Mouse (Mus musculus): Measurements from ENCODE around the gene Cfl1. TPM values are rescaled to one million over a fixed set of nuclear protein-coding genes. Genes with fewer than 3 reads are reported as not detected.

Gene Cfl1
- polyA plus RNA-seq, 1 experiment from 2014 or later: 3,114 TPM

GRCm38 (mm10) chr19:5474281-5475068 is 15.8 kb upstream of the Cfl1 start:
- WGBS: 2% methylated on average over 54 of the region's 68 CpGs
- Histone ChIP-seq H3K9me3 (ENCODE audit: control insufficient read depth, low read length) (no peaks in the 10 kb centered on the region), H3K4me3 (ENCODE audit: low read length) (peak overlapping the region; percentile 66), H3K4me1 (ENCODE audit: control insufficient read depth, insufficient read depth, low read length) (peaks cover 20% of the 10 kb centered on the region; the same call in 1 of the 2 replicates), H3K27me3 (ENCODE audit: control insufficient read depth, insufficient read depth, low read length) (no peaks in the 10 kb centered on the region), H3K9ac (ENCODE audit: low read depth, low read length) (peak overlapping the region; percentile 86), H3K4me2 (replicated peaks; ENCODE audit: low read depth, low read length) (peak overlapping the region; percentile 78), H3K36me3 (ENCODE audit: control insufficient read depth, insufficient read depth, low read length) (peaks cover 26% of the 10 kb centered on the region; the same call in 1 of the 2 replicates), H3K27ac (ENCODE audit: low read depth, low read length) (peak overlapping the region; percentile 91)
- ATAC-seq (ENCODE audit: low FRiP score, low TSS enrichment): peak; percentile 65

DNA sequence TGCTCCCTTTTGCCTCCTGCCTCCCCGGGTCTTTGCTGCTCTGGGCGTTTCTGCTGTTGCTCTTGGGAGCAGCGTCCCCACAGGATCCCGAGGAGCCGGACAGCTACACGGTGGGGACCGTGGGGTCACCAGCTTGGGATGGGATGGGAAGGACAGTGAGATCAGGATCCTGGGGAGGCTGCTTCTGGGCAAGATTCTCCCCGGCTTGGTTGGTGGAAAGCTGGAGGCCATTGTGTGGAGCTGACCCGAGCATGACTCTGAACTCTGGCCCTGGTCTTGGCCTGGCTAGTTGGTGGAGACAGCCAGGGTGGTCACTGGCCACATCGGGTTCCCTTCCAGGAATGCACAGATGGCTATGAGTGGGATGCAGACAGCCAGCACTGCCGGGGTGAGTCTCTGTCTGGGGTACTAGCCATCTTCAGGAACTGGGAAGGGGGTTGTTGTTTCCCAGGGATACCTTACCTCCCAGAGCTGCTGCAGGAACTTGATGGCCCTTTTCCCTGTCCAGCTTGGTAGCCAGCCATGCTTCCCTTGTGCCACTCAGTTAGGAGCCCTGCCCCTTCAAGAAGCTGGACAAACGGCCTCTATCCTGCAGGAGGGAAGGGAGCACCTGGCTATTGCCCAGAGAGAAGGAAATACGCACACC is 15.1 kb upstream of the Cfl1 start:
- Histone ChIP-seq H3K27me3 (ENCODE audit: control insufficient read depth, insufficient read depth, low read length) (no peaks in the 10 kb centered on the region), H3K4me1 (ENCODE audit: control insufficient read depth, insufficient read depth, low read length) (peaks cover 20% of the 10 kb centered on the region; the same call in 1 of the 2 replicates), H3K9me3 (ENCODE audit: control insufficient read depth, low read length) (no peaks in the 10 kb centered on the region), H3K4me3 (ENCODE audit: low read length) (peak overlapping the region; percentile 66), H3K36me3 (ENCODE audit: control insufficient read depth, insufficient read depth, low read length) (peaks cover 32% of the 10 kb centered on the region), H3K27ac (ENCODE audit: low read depth, low read length) (peak overlapping the region; percentile 91; the same call in 1 of the 2 replicates), H3K9ac (ENCODE audit: low read depth, low read length) (peak overlapping the region; percentile 86), H3K4me2 (replicated peaks; ENCODE audit: low read depth, low read length) (peak overlapping the region; percentile 78)
- 15% methylated on average over 13 of the region's 13 CpGs for WGBS
- peak; percentile 34; the same call in 1 of the 2 replicates for ATAC-seq (ENCODE audit: low FRiP score, low TSS enrichment)

GRCm38 (mm10) chr19:5477004-5477667 is 13.1 kb upstream of the Cfl1 start:
- Histone ChIP-seq H3K4me2 (replicated peaks; ENCODE audit: low read depth, low read length) (no peak overlapping the region), H3K36me3 (ENCODE audit: control insufficient read depth, insufficient read depth, low read length) (peaks cover 51% of the 10 kb centered on the region), H3K27ac (ENCODE audit: low read depth, low read length) (no peak overlapping the region), H3K9me3 (ENCODE audit: control insufficient read depth, low read length) (no peaks in the 10 kb centered on the region), H3K9ac (ENCODE audit: low read depth, low read length) (no peak overlapping the region), H3K4me1 (ENCODE audit: control insufficient read depth, insufficient read depth, low read length) (peaks cover 20% of the 10 kb centered on the region; the same call in 1 of the 2 replicates), H3K27me3 (ENCODE audit: control insufficient read depth, insufficient read depth, low read length) (no peaks in the 10 kb centered on the region), H3K4me3 (ENCODE audit: low read length) (no peak overlapping the region)
- no peak for ATAC-seq (ENCODE audit: low FRiP score, low TSS enrichment)
- 83% methylated on average over 10 of the region's 10 CpGs for WGBS

DNA sequence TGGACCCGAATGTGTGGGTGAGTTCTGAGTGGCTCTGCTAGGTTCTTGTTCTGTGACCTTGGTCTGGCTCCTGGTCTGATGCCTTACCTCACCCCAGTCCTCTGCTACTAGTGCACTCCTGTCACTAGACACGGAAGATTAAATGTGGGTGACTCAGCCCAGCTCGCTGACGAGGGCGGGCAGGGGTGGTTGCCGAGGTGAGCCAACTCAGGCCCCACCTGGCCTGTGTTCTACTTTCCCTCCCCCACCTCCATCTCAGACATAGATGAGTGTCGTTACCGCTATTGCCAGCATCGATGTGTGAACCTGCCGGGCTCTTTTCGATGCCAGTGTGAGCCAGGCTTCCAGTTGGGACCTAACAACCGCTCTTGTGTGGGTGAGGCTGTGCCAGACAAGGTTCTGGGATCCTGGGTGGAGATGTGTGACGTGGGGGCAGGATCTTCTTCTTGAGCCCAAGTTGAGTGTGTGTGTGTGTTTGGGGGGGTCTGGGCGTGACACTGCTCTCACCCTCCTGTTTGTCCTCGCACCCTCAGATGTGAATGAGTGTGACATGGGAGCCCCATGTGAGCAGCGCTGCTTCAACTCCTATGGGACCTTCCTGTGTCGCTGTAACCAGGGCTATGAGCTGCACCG is 12.5 kb upstream of the Cfl1 start:
- Histone ChIP-seq H3K27me3 (ENCODE audit: control insufficient read depth, insufficient read depth, low read length) (no peaks in the 10 kb centered on the region), H3K27ac (ENCODE audit: low read depth, low read length) (no peak overlapping the region), H3K4me1 (ENCODE audit: control insufficient read depth, insufficient read depth, low read length) (peaks cover 20% of the 10 kb centered on the region; the same call in 1 of the 2 replicates), H3K9me3 (ENCODE audit: control insufficient read depth, low read length) (no peaks in the 10 kb centered on the region), H3K4me2 (replicated peaks; ENCODE audit: low read depth, low read length) (no peak overlapping the region), H3K36me3 (ENCODE audit: control insufficient read depth, insufficient read depth, low read length) (peaks cover 58% of the 10 kb centered on the region), H3K4me3 (ENCODE audit: low read length) (no peak overlapping the region), H3K9ac (ENCODE audit: low read depth, low read length) (no peak overlapping the region)
- no peak for ATAC-seq (ENCODE audit: low FRiP score, low TSS enrichment)
- 83% methylated on average over 18 of the region's 18 CpGs for WGBS

DNA sequence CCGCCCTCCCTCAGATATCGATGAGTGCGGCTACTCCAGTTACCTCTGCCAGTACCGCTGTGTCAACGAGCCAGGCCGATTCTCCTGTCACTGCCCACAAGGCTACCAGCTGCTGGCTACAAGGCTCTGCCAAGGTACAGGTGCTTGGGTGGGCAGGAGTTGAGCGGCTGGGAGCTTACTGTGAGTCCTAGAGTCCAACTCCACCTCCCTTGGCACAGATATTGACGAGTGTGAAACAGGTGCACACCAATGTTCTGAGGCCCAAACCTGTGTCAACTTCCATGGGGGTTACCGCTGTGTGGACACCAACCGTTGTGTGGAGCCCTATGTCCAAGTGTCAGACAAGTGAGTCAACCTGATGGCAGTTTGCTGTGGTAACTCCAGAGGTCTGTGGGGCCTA is 10.2 kb upstream of the Cfl1 start:
- Histone ChIP-seq H3K27me3 (ENCODE audit: control insufficient read depth, insufficient read depth, low read length) (no peaks in the 10 kb centered on the region), H3K4me2 (replicated peaks; ENCODE audit: low read depth, low read length) (no peak overlapping the region), H3K27ac (ENCODE audit: low read depth, low read length) (no peak overlapping the region), H3K36me3 (ENCODE audit: control insufficient read depth, insufficient read depth, low read length) (peaks cover 80% of the 10 kb centered on the region), H3K9ac (ENCODE audit: low read depth, low read length) (no peak overlapping the region), H3K4me3 (ENCODE audit: low read length) (no peak overlapping the region), H3K9me3 (ENCODE audit: control insufficient read depth, low read length) (no peaks in the 10 kb centered on the region), H3K4me1 (ENCODE audit: control insufficient read depth, insufficient read depth, low read length) (peaks cover 14% of the 10 kb centered on the region; the same call in 1 of the 2 replicates)
- WGBS: 79% methylated on average over 10 of the region's 10 CpGs
- no peak for ATAC-seq (ENCODE audit: low FRiP score, low TSS enrichment)

GRCm38 (mm10) chr19:5481398-5481797 is 8.9 kb upstream of the Cfl1 start:
- no peak overlapping the region for H3K4me2 ChIP-seq (replicated peaks; ENCODE audit: low read depth, low read length)
- no peaks in the 10 kb centered on the region for H3K9me3 ChIP-seq (ENCODE audit: control insufficient read depth, low read length)
- 92% methylated on average over 10 of the region's 10 CpGs for WGBS
- no peak for ATAC-seq (ENCODE audit: low FRiP score, low TSS enrichment)
- H3K36me3 ChIP-seq (ENCODE audit: control insufficient read depth, insufficient read depth, low read length): peaks cover 91% of the 10 kb centered on the region
- no peak overlapping the region for H3K9ac ChIP-seq (ENCODE audit: low read depth, low read length)
- H3K27ac ChIP-seq (ENCODE audit: low read depth, low read length): no peak overlapping the region
- H3K27me3 ChIP-seq (ENCODE audit: control insufficient read depth, insufficient read depth, low read length): no peaks in the 10 kb centered on the region
- 0 out of 2 replicates have a peak, but pooled peaks cover 4% of the 10 kb centered on the region for H3K4me1 ChIP-seq (ENCODE audit: control insufficient read depth, insufficient read depth, low read length)
- H3K4me3 ChIP-seq (ENCODE audit: low read length): no peak overlapping the region

DNA sequence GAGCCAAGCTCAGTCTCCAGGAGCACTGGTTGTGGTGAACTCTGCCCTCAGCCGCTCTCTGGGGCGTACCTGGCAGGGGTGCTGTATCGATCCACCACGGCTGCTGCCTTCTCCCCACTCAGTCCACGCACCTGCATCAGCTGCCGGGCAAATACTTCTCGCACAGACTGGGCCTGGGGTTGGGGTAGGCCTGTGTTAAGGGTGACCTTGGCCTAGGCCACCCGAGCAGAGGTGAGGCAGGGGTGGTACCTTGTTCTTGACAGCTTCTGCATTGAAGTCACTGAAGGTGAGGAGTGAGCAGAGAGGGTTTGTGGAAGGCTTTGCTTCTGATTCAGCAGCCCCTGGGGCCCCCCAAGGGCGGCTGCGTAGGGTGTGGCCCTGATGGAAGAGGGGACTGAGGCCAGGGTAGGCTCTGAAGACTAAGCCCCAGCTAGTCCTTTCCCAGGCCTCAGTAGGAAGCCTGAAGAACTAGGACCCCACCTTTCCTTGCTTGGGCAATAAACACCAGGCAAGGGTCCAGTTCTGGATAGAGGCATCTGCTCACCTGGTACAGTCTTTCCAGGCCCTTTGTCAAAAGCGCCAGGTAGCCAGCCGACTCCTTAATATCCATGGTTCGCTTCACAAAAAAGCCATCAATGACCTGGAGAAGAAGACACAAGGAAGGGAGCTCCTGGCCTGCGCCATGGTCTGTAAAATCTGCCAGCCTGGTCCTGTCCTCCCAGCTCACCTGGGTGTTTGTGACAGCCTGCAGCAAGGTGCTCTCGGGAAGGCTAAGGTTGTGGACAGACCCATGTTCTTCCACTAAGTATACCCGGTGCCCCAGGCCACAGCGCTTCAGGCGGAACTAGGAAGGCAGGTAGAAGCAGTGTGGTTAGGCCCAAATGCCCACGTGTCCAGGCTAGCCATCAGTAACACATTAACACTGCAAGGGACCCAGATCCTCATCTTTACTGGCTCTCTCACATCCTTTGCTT is 6.6 kb upstream of the Cfl1 start:
- no peak overlapping the region for H3K4me3 ChIP-seq (ENCODE audit: low read length)
- no peak overlapping the region for H3K27ac ChIP-seq (ENCODE audit: low read depth, low read length)
- no peaks in the 10 kb centered on the region for H3K27me3 ChIP-seq (ENCODE audit: control insufficient read depth, insufficient read depth, low read length)
- no peak overlapping the region for H3K9ac ChIP-seq (ENCODE audit: low read depth, low read length)
- H3K4me1 ChIP-seq (ENCODE audit: control insufficient read depth, insufficient read depth, low read length): peaks cover 9% of the 10 kb centered on the region; the same call in 1 of the 2 replicates
- H3K9me3 ChIP-seq (ENCODE audit: control insufficient read depth, low read length): no peaks in the 10 kb centered on the region
- no peak overlapping the region for H3K4me2 ChIP-seq (replicated peaks; ENCODE audit: low read depth, low read length)
- no peak for ATAC-seq (ENCODE audit: low FRiP score, low TSS enrichment)
- WGBS: 91% methylated on average over 19 of the region's 19 CpGs
- H3K36me3 ChIP-seq (ENCODE audit: control insufficient read depth, insufficient read depth, low read length): peaks cover 73% of the 10 kb centered on the region

- Histone ChIP-seq H3K9ac (ENCODE audit: low read depth, low read length) (no peak overlapping the region), H3K9me3 (ENCODE audit: control insufficient read depth, low read length) (no peaks in the 10 kb centered on the region), H3K4me3 (ENCODE audit: low read length) (no peak overlapping the region), H3K27me3 (ENCODE audit: control insufficient read depth, insufficient read depth, low read length) (no peaks in the 10 kb centered on the region), H3K27ac (ENCODE audit: low read depth, low read length) (no peak overlapping the region), H3K36me3 (ENCODE audit: control insufficient read depth, insufficient read depth, low read length) (peaks cover 65% of the 10 kb centered on the region), H3K4me2 (replicated peaks; ENCODE audit: low read depth, low read length) (no peak overlapping the region), H3K4me1 (ENCODE audit: control insufficient read depth, insufficient read depth, low read length) (peaks cover 9% of the 10 kb centered on the region; the same call in 1 of the 2 replicates)
- ATAC-seq (ENCODE audit: low FRiP score, low TSS enrichment): no peak
- 87% methylated on average over 5 of the region's 5 CpGs for WGBS
These were observed 5.8 kb upstream of the Cfl1 start for GRCm38 (mm10) chr19:5484496-5484895.
